Mouse (Mus musculus): ENCODE results near the gene Ankrd24. TPM values are rescaled to one million over a fixed set of nuclear protein-coding genes. Genes with fewer than 3 reads are reported as not detected.

Gene Ankrd24
- polyA plus RNA-seq (2012; rRNA removed), result 17.2 and 28.0 TPM in 2 replicates

DNA sequence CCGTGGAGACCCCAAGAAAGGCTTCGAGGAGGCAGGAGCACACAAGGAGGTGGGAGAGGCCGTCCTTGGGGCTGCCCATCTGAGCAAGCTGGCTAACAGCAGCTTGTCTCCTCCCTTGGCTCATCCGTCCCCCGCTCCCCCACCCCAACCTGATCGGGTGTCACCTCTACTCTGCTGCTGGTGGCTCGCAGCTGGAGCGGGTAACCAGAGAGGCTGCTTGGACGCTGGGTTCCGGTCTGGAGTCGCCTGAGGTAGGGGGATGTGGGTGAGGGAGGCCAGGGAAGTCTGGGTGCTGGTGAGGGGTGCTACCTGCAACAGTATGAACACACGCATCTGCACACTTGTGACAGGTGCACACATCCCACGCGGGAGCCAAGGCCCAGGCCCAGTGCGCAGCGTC lies at the start of gene Ankrd24:
Ankrd24 (plus strand) TSS at position 151 of the 400 bp plus-strand sequence.

DNA sequence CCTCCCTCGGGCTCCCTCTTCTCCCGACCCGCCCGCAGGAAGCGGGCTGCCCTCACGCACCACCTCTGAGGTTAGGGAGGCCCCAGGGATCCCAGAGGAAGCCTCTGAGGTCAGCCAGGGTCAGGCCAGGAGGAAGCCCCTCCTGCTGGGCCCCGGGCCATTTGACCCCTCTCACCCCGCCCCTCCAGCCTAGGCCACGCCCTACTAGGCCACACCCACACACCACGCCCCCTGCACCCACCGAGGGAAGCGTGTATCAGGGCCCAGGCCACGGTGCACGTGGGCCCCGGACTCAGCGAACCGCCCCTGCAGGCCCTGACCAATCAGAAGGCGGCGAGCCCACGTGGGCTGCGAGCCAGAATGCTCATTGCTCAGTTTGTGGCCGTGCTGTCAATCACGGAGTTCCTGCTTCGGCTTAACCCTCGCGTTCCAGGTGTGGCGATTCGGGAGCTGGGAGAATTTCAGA lies 27.6 kb upstream of the Ankrd24 start, which contains the start of gene Tle6:
Tle6 (minus strand) TSS at position 336 of the 466 bp plus-strand sequence.

DNA sequence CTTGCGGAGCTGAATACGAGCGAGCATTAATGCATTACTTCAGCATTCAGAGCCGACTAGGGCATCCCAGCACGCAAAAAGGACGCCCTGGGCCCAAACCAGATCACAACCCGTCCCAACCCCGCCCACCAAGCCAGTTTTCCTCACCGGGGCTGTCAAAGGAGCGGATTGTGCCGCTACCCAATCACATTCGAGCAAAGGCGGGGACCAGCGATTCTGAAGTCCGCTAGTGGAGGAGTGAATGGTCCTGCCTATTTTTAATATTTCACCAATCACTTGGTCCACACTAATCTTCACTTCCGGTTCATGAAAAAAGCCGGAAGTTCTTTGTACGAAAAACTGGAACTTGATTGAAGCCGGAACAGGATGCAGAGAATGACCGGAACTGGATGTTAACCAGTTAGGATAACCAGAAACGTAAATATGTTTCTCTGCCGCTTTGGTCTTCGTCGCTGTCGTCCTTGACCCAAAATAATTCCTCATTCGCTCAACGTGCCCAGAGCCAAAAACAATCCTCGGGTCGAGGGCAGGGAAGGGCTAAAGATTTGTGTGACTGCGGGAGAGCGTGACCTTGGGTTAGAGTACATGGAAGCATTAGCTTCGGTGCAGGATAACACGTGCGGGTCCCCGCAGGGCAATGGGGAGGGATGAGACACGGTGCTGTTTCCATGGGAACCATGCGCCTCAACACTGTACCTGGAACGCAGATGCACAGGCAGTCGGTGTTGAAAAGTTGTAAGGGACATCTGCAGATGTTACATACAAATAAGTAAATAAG lies 22.2 kb upstream of the Ankrd24 start, which contains the start of gene BC025920:
BC025920 (plus strand) TSS at position 297 of the 778 bp plus-strand sequence.

GRCm38 (mm10) chr10:81626994-81627835 lies 1.1 kb upstream of the Ankrd24 start, which contains the start of gene Sirt6:
Sirt6 (minus strand) TSS chr10:81627797.

DNA sequence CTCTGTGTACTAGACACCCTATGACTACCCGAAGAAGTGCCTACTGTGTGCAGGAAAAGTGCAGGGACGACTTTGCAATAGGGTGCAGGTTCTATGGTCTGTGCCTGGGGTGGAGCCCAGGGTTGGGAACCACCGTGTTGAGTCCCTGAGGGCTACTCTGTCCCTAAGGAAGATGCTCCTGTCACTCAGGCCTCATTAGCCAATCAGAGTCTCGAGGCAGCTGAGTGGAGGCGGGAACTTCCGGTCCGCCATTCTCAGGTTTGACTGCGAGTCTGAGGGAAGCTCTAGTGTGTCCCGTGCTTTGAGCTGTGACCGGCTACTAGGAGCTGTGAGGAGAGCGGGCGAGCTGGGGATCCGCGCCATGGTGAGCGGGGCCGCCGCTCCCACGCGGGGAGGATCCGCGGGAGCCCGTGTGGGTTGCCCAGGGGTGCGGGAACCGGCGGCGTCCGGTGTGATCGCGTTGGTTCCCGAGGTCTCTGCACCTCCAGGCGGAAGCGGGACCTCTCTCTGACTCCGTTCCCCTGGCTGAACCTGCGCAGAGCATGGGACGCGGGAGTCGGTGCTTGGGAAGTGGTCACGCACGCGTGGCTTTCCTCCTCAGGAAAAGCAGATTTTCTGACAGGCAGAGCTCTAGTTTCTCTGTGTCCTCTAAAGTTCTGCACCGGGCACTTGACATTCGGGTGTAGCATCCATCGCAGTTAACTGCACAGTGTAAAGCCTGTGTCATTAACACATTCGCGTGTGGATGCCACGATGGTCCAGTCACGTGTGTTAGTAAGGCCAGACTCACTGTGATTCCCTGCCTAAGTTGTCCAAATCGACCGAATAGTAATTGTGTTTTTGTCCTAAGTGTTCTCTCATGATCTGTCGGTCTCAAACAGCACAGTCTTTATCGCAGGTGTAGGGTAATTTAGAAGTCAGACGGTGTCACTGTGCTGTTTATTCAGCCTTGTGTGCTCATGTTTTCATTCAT lies 20.7 kb downstream of the Ankrd24 start, which contains the start of gene Gm10778:
Gm10778 (plus strand) TSS at position 257 of the 973 bp plus-strand sequence.

Other genes starting within 250 kb of the Ankrd24 start
- 57.2 and 82.1 TPM in 2 replicates for gene Dohh, start 244.1 kb upstream of the Ankrd24 start, polyA plus RNA-seq (2012; rRNA removed)
- gene Gm48551, start 244.1 kb upstream of the Ankrd24 start, polyA plus RNA-seq (2012; rRNA removed), result 0.54 and 0.88 TPM in 2 replicates
- 1.4 and 1.7 TPM in 2 replicates for gene Gm48552, start 239.5 kb upstream of the Ankrd24 start, polyA plus RNA-seq (2012; rRNA removed)
- 455 and 473 TPM in 2 replicates for gene Smim24, start 235.5 kb upstream of the Ankrd24 start, polyA plus RNA-seq (2012; rRNA removed)
- gene Nfic, start 172.9 kb upstream of the Ankrd24 start, polyA plus RNA-seq (2012; rRNA removed), result 27.0 and 33.0 TPM in 2 replicates
- 1.3 and 2.8 TPM in 2 replicates for gene Celf5, start 145.8 kb upstream of the Ankrd24 start, polyA plus RNA-seq (2012; rRNA removed)
- 147 and 177 TPM in 2 replicates for gene Ncln, start 132.1 kb upstream of the Ankrd24 start, polyA plus RNA-seq (2012; rRNA removed)
- 1.6 and 3.7 TPM in 2 replicates for gene S1pr4, start 128.4 kb upstream of the Ankrd24 start, polyA plus RNA-seq (2012; rRNA removed)
- gene Gna15, start 104.3 kb upstream of the Ankrd24 start, polyA plus RNA-seq (2012; rRNA removed), result 5.4 and 9.1 TPM in 2 replicates
- gene Gna11, start 83.3 kb upstream of the Ankrd24 start, polyA plus RNA-seq (2012; rRNA removed), result 64.5 and 66.0 TPM in 2 replicates
- gene Aes, start 69.1 kb upstream of the Ankrd24 start, polyA plus RNA-seq (2012; rRNA removed), result 1,576 and 2,275 TPM in 2 replicates
- 56.0 and 71.7 TPM in 2 replicates for gene Tle2, start 54.0 kb upstream of the Ankrd24 start, polyA plus RNA-seq (2012; rRNA removed)
- 10.5 and 11.4 TPM in 2 replicates for gene Tle6, start 27.5 kb upstream of the Ankrd24 start, polyA plus RNA-seq (2012; rRNA removed)
- 0.14 and 0.39 TPM in 2 replicates for gene BC025920, start 22.3 kb upstream of the Ankrd24 start, polyA plus RNA-seq (2012; rRNA removed)
- 18.8 and 22.3 TPM in 2 replicates for gene Sirt6, start 743 bp upstream of the Ankrd24 start, polyA plus RNA-seq (2012; rRNA removed)
- 0.09 TPM in 1 of 2 replicates, not detected in the other for gene Gm10778, start 20.5 kb downstream of the Ankrd24 start, polyA plus RNA-seq (2012; rRNA removed)
- not detected in 2 replicates for gene Zfp433, start 76.3 kb downstream of the Ankrd24 start, polyA plus RNA-seq (2012; rRNA removed)
- gene Gm3055, start 142.6 kb downstream of the Ankrd24 start, polyA plus RNA-seq (2012; rRNA removed), result not detected in 2 replicates
- not detected in 2 replicates for gene Gm4767, start 183.6 kb downstream of the Ankrd24 start, polyA plus RNA-seq (2012; rRNA removed)
- 0.04 TPM in 1 of 2 replicates, not detected in the other for gene Gm32687, start 235.4 kb downstream of the Ankrd24 start, polyA plus RNA-seq (2012; rRNA removed)